Mouse (Mus musculus) stomach, embryonic 16.5 days (tissue): ENCODE measurements around the gene Ftcd. TPM values are rescaled to one million over a fixed set of nuclear protein-coding genes. Genes with fewer than 3 reads are reported as not detected.

ENCODE experiments used
- polyA plus RNA-seq: library from polyadenylated mRNA; unstranded; fragments of >200 nt; fragmentation: Nextera tagmentation; extraction: Ambion mirVana; gene quantifications from 2 replicates; pipeline ENCODE4 v1.2.1, GENCODE M21; 2015

Ftcd gene
- polyA plus RNA-seq, 1 experiment from 2014 or later = 2.4 TPM

Other genes starting within 250 kb of the Ftcd start
- gene Dip2a, start 230.4 kb upstream of the Ftcd start, polyA plus RNA-seq = 10.0 and 10.2 TPM in 2 replicates
- not detected in 2 replicates for gene AC141477.1, start 135.2 kb upstream of the Ftcd start, polyA plus RNA-seq
- gene Pcnt, start 132.9 kb upstream of the Ftcd start, polyA plus RNA-seq = 10.9 and 12.4 TPM in 2 replicates
- 0.25 TPM in 1 of 2 replicates, not detected in the other for gene 2610028H24Rik, start 126.6 kb upstream of the Ftcd start, polyA plus RNA-seq
- 38.3 and 49.3 TPM in 2 replicates for gene Mcm3ap, start 106.7 kb upstream of the Ftcd start, polyA plus RNA-seq
- 5.6 and 6.1 TPM in 2 replicates for gene Ybey, start 106.5 kb upstream of the Ftcd start, polyA plus RNA-seq
- 48.6 and 49.1 TPM in 2 replicates for gene Lss, start 44.1 kb upstream of the Ftcd start, polyA plus RNA-seq
- gene Spatc1l, start 13.4 kb upstream of the Ftcd start, polyA plus RNA-seq = 0.21 TPM in 1 of 2 replicates, not detected in the other
- gene Col6a2, start 48.0 kb downstream of the Ftcd start, polyA plus RNA-seq = 263 and 287 TPM in 2 replicates
- gene Col6a1, start 150.5 kb downstream of the Ftcd start, polyA plus RNA-seq = 433 and 468 TPM in 2 replicates